Mouse (Mus musculus) brain, embryonic 18.5 days (tissue): ENCODE measurements around the gene Kcng3.

Experiments used
- DNase-seq: peaks from one replicate; pipeline ENCODE4 v3.0.0-alpha.2; 2012; ENCODE audit warnings: low read depth, low spot score

The Kcng3 gene

GRCm38 (mm10) chr17:83555836-83556235 lies 75.9 kb downstream of the Kcng3 start:
- DNase-seq = no peak

GRCm38 (mm10) chr17:83554997-83555396 lies 76.7 kb downstream of the Kcng3 start:
- no peak for DNase-seq

DNA sequence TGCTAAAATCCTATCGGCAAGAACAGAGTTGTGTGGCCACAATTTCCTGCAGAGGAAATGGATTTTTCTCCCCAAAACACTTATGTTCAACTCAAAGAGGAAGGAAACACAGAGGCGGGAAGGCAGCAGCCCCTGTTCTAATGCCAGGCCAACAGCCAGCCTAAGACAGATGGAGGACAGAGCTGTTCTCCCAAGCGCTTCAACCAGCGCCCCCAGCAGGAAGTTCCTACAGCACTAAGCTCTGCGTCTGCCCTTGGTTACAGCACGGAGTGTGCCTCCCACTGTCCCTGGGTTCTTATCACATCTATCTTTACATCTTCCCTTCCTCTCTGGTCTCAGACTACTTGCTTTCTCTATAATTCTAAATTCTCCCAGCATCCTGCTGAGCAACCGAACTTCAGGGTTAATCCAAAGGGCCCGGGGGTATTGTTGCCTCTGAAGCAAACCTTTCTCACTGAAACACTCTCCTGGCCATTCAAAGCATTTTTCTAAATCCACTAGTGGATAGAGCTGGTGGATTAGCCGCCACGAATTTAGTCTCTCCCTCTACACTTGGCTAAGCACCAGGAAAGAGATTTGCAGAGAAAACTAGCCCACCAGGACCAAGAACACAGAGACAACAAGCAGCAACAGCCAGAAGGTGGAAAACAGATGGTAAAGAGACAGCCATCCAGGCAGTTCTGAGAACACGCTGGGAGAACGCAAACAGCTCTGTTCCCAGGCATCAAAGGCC lies 83.0 kb downstream of the Kcng3 start:
- DNase-seq = no peak

DNA sequence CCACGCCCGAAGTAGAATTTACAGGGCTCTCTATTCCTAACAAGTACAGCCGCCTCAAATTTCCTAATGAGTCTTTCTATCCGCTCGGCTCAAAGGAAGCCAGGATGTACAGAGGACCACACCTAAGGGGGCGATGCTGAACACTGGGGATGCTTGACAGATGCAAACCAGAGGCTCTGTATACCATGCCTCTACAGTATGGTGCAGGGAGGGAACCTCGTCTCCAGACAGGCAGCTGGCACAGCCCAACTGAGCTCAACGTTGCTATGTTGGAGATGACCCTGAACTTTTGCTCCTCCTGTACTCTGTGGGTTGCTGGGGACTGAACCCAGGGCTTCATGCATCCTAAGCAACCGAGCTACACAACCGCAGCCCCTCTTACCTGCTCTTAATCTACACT lies 84.5 kb downstream of the Kcng3 start:
- DNase-seq = no peak

GRCm38 (mm10) chr17:83545756-83546742 lies 85.6 kb downstream of the Kcng3 start:
- DNase-seq = no peak

- DNase-seq = no peak
Observed at GRCm38 (mm10) chr17:83545259-83545658, 86.4 kb downstream of the Kcng3 start.

GRCm38 (mm10) chr17:83542424-83542823 lies 89.3 kb downstream of the Kcng3 start:
- no peak for DNase-seq

GRCm38 (mm10) chr17:83539262-83540037 lies 92.2 kb downstream of the Kcng3 start:
- no peak for DNase-seq

- DNase-seq = no peak
Observed at GRCm38 (mm10) chr17:83538694-83539093, 93.0 kb downstream of the Kcng3 start.

DNA sequence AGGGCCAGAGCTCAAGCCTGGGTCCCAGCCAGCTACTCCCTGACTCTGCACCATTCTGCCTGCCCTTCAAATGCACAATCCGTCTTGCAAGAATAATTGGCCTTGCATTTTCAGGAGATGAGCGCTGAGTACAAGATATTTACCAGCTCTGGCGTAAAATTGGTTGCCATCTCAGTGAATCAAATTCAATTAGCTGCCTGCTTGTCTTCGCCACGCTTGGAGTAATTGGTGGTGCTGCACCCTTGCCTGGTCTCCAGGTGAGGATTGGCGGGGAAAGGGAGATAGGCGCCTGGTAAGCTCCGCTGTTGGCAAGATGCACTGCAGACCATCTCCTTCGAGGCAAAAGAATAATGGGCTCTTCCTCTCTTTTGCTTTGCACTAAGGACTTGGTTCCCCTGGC lies 93.6 kb downstream of the Kcng3 start:
- no peak for DNase-seq
